Mouse (Mus musculus) liver, embryonic 11.5 days (tissue): ENCODE results near the gene Utp11. TPM values are rescaled to one million over a fixed set of nuclear protein-coding genes. Genes with fewer than 3 reads are reported as not detected.
"Not testable (repeated sequence)": the region's sequence is repeated elsewhere in the genome, so short reads cannot be mapped to it uniquely, and the experiment has no call there.

ENCODE experiments used
- ATAC-seq: fragments of 200-750 bp; cut with Nextera tagmentation; replicated peaks from 2 replicates; pipeline ENCODE4 v1.8.0; 2017; ENCODE audit warnings: moderate number of reproducible peaks, mild to moderate bottlenecking, moderate TSS enrichment, moderate library complexity; ENCODE audit not compliant: low FRiP score
- DNase-seq: peaks from one replicate; pipeline ENCODE4 v3.0.0-alpha.2; 2017; ENCODE audit warnings: low spot score
- H3K27ac ChIP-seq: fragments of 300-500 bp; sonication (generic); 2 replicates; pipeline ENCODE4 v1.5.1; 2014; ENCODE audit warnings: mild to moderate bottlenecking, low read depth, low read length, control low read depth
- H3K27me3 ChIP-seq: fragments of 300-500 bp; sonication (generic); replicated peaks from 2 replicates; pipeline ENCODE4 v1.6.1; 2014; ENCODE audit warnings: low read length, mixed read lengths; ENCODE audit not compliant: control insufficient read depth, insufficient read depth
- H3K36me3 ChIP-seq: fragments of 300-500 bp; sonication (generic); 2 replicates; pipeline ENCODE4 v1.6.1; 2014; ENCODE audit warnings: mild to moderate bottlenecking, low read length, moderate library complexity, mixed read lengths; ENCODE audit not compliant: control insufficient read depth, insufficient read depth
- H3K4me1 ChIP-seq: fragments of 300-500 bp; sonication (generic); replicated peaks from 2 replicates; pipeline ENCODE4 v1.6.1; 2014; ENCODE audit warnings: low read length, mixed read lengths; ENCODE audit not compliant: control insufficient read depth, insufficient read depth
- H3K4me2 ChIP-seq: fragments of 300-500 bp; sonication (generic); 2 replicates; pipeline ENCODE4 v1.6.1; 2014; ENCODE audit warnings: mild to moderate bottlenecking, control low read depth, moderate library complexity
- H3K4me3 ChIP-seq: fragments of 300-500 bp; sonication (generic); 2 replicates; pipeline ENCODE4 v1.5.1; 2014; ENCODE audit warnings: low read depth, low read length, control low read depth
- H3K9ac ChIP-seq: fragments of 300-500 bp; sonication (generic); 2 replicates; pipeline ENCODE4 v1.6.1; 2014; ENCODE audit warnings: low read depth, low read length, control low read depth
- H3K9me3 ChIP-seq: fragments of 300-500 bp; sonication (generic); 2 replicates; pipeline ENCODE4 v1.6.1; 2016; ENCODE audit warnings: low read length, inconsistent platforms, mixed read lengths; ENCODE audit not compliant: control insufficient read depth
- WGBS: fragments of 180-500 bp; shearing (Covaris S2); extraction: QIAGEN DNeasy Blood & Tissue Kit; methylation state at CpG from one replicate; pipeline ENCODE4 v1.1.7; 2014; 5-methylcytosine and 5-hydroxymethylcytosine counted together
- polyA plus RNA-seq: library from polyadenylated mRNA; unstranded; fragments of >200 nt; fragmentation: Nextera tagmentation; extraction: Ambion mirVana; gene quantifications from 2 replicates; pipeline ENCODE4 v1.2.1, GENCODE M21; 2014

Gene Utp11
- polyA plus RNA-seq, 1 experiment from 2014 or later: 80.5 TPM

DNA sequence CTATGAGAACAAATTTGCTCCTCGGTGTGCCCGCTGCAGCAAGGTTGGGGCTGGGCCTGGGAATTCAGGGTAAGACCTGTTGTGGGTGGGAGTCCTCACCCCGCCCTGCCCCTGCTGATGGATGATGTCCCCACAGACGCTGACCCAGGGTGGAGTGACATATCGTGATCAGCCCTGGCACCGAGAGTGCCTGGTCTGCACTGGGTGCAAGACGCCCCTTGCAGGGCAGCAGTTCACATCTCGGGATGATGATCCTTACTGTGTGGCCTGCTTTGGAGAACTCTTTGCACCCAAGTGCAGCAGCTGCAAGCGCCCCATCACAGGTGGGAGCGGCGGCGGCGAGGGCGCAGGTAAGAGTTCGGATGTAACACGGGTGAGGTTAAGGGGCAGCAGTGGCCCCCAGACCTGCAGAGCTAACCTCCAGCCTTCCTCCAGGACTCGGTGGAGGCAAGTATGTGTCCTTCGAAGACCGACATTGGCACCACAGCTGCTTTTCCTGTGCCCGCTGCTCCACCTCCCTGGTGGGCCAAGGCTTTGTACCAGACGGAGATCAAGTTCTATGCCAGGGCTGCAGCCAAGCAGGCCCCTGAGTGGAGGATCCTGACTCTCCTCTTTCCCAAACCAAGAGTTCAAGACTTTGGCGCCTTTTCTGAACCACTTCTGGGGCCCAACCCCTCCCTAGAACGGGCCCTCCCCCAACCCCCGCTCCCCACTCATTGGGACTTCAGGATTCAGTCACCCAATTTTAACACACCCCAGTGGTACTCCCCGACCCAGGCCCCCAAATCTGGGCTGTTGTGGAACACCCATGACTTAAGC lies 14.2 kb upstream of the Utp11 start:
- H3K9ac ChIP-seq, H3K36me3 ChIP-seq, DNase-seq, ATAC-seq, H3K4me3 ChIP-seq, H3K27me3 ChIP-seq, H3K27ac ChIP-seq, H3K9me3 ChIP-seq, H3K4me2 ChIP-seq: not testable (repeated sequence)
- peaks cover 55% of the 10 kb centered on the region for H3K4me1 ChIP-seq
- 87% methylated on average over 25 of the region's 25 CpGs for WGBS

DNA sequence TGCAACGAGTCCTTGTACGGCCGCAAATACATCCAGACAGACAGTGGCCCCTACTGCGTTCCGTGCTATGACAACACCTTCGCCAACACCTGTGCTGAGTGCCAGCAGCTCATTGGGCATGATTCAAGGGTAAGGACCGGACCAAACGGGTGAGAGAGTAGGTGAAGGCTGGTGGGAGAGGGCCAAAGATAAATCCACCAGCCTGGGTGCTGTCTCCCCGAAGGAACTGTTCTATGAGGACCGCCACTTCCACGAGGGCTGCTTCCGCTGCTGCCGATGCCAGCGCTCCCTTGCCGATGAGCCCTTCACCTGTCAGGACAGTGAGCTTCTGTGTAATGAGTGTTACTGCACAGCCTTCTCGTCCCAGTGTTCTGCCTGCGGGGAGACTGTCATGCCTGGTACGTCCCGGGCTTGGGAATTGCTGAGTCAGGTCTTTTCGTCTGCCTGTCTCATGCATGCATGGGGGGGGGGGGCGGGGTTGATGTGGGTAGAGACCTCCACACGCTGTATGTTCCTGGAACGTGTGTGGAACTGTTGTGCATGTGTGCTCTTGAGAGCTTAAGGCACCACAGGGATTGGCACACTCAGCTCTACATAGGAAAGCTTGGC lies 12.4 kb upstream of the Utp11 start:
- peaks cover 63% of the 10 kb centered on the region for H3K4me1 ChIP-seq
- 74% methylated on average over 23 of the region's 23 CpGs for WGBS
- no peaks in the 10 kb centered on the region for H3K27me3 ChIP-seq
- H3K4me3 ChIP-seq: no peak overlapping the region
- H3K36me3 ChIP-seq: no peaks in the 10 kb centered on the region; the same call in 1 of the 2 replicates
- H3K9ac ChIP-seq: no peak overlapping the region
- DNase-seq (no peak), ATAC-seq (no peak)
- peak overlapping the region; percentile 23; the same call in 1 of the 2 replicates for H3K27ac ChIP-seq
- peak overlapping the region; percentile 47; the same call in 1 of the 2 replicates for H3K4me2 ChIP-seq
- no peaks in the 10 kb centered on the region for H3K9me3 ChIP-seq

DNA sequence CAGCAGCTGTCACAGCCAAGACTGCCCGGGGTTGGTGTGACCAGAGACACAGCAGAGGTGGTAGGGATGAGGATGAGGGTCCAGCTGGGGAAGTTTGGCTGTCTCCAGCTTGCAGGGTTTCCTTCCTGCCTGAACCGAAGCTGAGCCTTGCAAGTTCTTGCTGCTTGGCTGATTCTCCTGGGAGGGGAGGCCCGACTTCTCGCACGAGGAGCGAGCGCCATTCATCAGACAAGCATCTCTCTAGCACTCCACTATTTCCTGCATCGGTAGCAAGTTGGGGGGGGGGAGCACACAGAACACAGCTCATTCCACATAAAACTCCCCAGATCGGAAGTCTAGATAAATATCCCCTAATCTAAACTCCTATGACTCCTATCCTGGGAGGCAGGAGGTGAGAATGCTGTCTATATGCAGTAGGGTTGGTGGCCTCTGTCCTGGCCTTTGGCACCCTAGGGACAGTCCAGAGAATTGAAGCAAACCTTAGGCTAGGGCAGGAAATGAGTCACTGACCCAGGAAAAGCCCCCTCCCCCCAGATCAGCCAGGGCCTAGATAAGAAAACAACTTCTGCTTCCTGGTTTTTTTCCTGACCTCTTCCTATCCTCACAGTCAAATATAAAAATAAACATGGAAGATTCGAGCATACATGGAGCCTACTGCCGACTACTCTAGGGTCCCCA lies 11.5 kb upstream of the Utp11 start:
- Histone ChIP-seq H3K4me1 (peaks cover 60% of the 10 kb centered on the region), H3K27ac (peak overlapping the region; percentile 73), H3K27me3 (no peaks in the 10 kb centered on the region), H3K9me3 (no peaks in the 10 kb centered on the region), H3K4me2 (peak overlapping the region; percentile 47), H3K9ac (no peak overlapping the region), H3K4me3 (no peak overlapping the region), H3K36me3 (no peaks in the 10 kb centered on the region; the same call in 1 of the 2 replicates)
- no peak for ATAC-seq
- DNase-seq: no peak
- 14% methylated on average over 11 of the region's 11 CpGs for WGBS

DNA sequence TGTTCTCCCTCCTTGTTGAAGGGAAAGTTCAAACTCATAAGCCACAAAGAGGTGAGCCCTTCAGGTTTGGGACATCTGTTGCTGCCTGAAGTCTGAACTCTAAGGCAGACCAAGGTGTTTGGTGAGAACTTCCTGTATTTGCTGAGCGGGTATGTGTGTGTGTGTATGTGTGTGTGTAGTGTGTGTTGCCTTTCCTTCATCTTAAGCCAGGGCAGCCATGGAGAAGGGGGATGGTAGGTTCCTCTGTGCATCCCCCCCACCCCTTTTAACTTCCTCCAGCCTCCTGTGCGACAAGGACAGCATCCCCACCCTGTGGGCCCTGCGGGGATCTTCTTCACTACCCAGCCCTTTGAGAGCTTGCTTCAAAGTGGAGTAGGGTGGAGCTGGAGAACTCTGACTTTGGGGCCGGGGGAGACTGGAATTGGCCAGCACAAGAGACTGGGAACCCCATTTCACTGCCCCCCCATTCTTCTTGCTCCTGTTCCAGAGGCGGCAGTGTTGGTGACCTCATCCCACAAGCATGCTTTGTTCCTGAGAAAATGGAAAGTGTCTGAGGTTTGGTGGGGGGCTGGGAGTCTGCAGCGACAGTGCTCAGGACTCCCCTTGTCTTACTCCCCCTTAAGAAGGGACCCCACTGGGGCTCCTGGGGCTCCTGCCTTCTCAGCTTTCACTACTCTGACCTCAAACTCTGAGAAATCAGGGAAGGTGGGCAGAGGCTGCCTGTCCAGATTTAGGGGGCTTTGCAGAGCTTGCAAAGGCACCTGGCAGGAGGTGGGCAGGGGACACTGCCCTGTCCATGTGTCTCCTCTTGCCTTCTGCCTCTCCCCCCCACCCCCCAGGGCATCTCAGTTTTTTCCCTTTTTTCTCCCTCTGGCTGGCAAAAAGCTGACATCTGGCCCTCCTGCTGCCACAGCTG lies 10.7 kb upstream of the Utp11 start:
- H3K4me3 ChIP-seq: peak overlapping the region; percentile 27
- no peaks in the 10 kb centered on the region for H3K27me3 ChIP-seq
- DNase-seq (no peak), ATAC-seq (no peak)
- peak overlapping the region; percentile 47 for H3K4me2 ChIP-seq
- H3K9me3 ChIP-seq: no peaks in the 10 kb centered on the region
- no peaks in the 10 kb centered on the region; the same call in 1 of the 2 replicates for H3K36me3 ChIP-seq
- WGBS: 14% methylated on average over 6 of the region's 6 CpGs
- H3K27ac ChIP-seq: peak overlapping the region; percentile 73
- peaks cover 58% of the 10 kb centered on the region for H3K4me1 ChIP-seq
- H3K9ac ChIP-seq: peak overlapping the region; percentile 43

DNA sequence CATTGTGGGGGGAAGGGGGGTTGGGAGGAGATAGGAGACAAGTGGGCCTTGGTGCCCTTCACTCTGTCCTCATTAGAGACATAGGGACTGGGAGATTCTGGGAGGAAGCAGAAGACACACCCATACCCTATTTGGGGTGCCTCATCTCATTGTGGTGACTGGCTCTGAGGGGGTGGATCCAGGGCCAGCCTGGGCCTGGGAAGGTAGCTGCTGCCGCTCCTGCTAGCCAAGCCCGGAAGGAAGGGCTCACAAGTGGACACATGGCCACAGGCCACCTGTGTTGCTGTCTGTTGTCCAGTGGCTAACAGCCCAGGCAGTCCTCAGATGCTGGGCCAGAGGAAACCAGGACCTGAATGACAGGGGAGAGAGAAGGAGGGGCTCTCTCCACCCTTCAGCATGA lies 10.0 kb upstream of the Utp11 start:
- 24% methylated on average over 2 of the region's 2 CpGs for WGBS
- DNase-seq (no peak), ATAC-seq (no peak)
- H3K4me2 ChIP-seq: peak overlapping the region; percentile 47
- H3K9ac ChIP-seq: peak overlapping the region; percentile 43
- H3K9me3 ChIP-seq: no peaks in the 10 kb centered on the region
- no peaks in the 10 kb centered on the region for H3K27me3 ChIP-seq
- H3K4me3 ChIP-seq: peak overlapping the region; percentile 27; the same call in 1 of the 2 replicates
- peaks cover 52% of the 10 kb centered on the region for H3K4me1 ChIP-seq
- H3K27ac ChIP-seq: peak overlapping the region; percentile 73
- H3K36me3 ChIP-seq: no peaks in the 10 kb centered on the region; the same call in 1 of the 2 replicates

DNA sequence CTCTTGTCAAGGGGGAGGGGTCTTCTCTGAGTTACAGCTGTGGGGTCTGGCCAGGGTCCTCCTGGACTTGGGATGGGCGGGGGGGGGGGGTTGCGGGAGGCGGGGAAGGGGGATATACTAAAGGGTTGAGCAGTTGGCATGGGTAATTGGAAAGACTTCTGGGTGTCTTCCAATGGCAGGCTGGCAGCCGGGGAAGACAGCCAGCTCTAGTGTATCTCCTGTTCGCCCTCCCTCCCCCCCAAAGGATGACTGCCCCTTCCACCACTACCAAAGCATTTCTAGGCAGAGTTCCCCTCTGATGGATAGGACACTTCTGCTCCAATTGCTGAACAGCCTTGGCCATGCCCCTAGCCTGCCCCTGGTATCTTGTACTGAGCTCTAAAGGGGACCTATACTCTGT lies 8.5 kb upstream of the Utp11 start:
- H3K4me3 ChIP-seq: peak overlapping the region; percentile 91
- H3K27ac ChIP-seq: peak overlapping the region; percentile 11; the same call in 1 of the 2 replicates
- DNase-seq (no peak), ATAC-seq (no peak)
- H3K4me1 ChIP-seq: peaks cover 50% of the 10 kb centered on the region
- WGBS: 58% methylated on average over 5 of the region's 5 CpGs
- peak overlapping the region; percentile 90 for H3K9ac ChIP-seq
- no peaks in the 10 kb centered on the region for H3K27me3 ChIP-seq
- H3K9me3 ChIP-seq: no peaks in the 10 kb centered on the region
- H3K4me2 ChIP-seq: peak overlapping the region; percentile 98
- no peaks in the 10 kb centered on the region; the same call in 1 of the 2 replicates for H3K36me3 ChIP-seq

DNA sequence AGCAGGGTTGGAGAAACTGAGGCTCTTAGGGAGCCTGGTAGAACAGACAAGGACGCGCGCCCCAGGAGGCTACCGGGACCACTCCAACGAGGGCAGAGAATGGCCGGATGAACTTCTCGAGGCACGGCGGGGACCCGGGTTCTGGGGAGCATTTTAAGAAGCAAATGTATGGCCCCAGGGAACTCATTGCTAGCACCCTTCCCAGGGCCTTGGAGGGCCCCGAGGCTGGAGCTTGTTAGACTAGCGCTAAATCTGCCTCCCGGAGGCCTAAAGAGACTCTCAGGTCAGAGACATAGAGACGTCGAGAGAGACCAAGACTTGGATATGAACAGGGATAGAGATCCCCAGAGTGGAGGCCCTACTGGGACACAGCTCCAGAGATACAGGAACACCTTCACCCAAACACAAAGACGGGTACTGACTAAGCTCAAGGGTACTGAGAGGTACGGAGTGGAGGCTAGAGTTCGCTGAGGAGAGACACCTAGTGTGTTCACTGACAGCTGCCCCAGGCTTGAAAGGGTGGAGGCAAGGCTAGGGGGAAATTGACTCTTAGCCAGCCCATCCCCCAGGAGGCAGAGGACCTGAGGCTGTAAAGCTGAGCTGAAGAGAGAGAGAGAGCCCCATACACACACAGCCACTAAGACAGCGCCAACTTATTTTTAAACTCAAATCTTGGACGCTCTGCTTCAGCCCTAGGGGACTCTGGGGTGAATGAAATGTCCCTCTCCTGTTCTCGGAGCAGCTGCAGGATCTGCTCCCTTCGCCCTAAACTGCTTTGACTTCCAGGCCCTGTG lies 7.8 kb upstream of the Utp11 start:
- WGBS: 3% methylated on average over 22 of the region's 22 CpGs
- H3K4me1 ChIP-seq: peaks cover 52% of the 10 kb centered on the region
- no peaks in the 10 kb centered on the region for H3K27me3 ChIP-seq
- peak overlapping the region; percentile 98 for H3K4me2 ChIP-seq
- no peaks in the 10 kb centered on the region for H3K9me3 ChIP-seq
- DNase-seq (peak; percentile 62), ATAC-seq (0 out of 2 replicates have a peak, but pooled peaks have one; percentile 8)
- peak overlapping the region; percentile 90 for H3K9ac ChIP-seq
- peak overlapping the region; percentile 75 for H3K27ac ChIP-seq
- peak overlapping the region; percentile 91 for H3K4me3 ChIP-seq
- no peaks in the 10 kb centered on the region; the same call in 1 of the 2 replicates for H3K36me3 ChIP-seq
